ENCODE assay signal across 24 mouse cellular contexts in the genomic region with DNA sequence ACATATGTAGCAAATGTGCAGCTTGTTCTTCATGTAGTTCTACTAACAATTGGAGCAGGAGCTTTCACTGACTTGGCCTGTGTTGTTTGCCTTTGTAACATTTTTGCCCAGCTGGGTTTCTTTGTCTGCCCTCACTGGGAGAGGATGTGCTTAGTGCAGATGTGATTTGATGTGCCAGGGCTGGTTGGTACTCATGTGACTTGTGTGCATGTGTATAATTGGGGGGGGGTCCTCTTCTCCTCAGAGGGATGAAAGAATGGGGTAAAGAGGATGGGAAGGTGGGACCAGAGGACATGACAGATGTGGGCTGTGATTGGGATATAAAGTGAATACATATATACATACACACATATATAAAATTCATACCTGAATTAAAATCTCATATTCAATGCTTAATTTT.
A peak's percentile ranks its signal among the peaks of the same experiment; 100 is the strongest.
DNase-seq lines count a peak whose midpoint lies in the region; ATAC-seq lines count a peak whose summit lies in the region.
"Had no signal": no experiment of that assay in that cellular context is flagged by ENCODE, and none has a peak within 500 bp of the region (broad histone marks: within the 10 kb centered on the region; RNA-seq: fewer than 3 reads in every experiment).

No protein-coding gene starts in this region.

- no peak overlapping the region for H3K4me2 ChIP-seq in forebrain, embryonic 13.5 days
- H3K4me2 ChIP-seq in forebrain, embryonic 14.5 days (ENCODE audit: low read length), result no peak overlapping the region
- no peak overlapping the region for H3K4me2 ChIP-seq in midbrain, embryonic 11.5 days
- no peak overlapping the region for H3K4me2 ChIP-seq in midbrain, embryonic 13.5 days (replicated peaks)
- no peak overlapping the region for H3K4me2 ChIP-seq in neural tube, embryonic 14.5 days (ENCODE audit: low read depth, low read length)
- H3K4me2 ChIP-seq: embryonic facial prominence, embryonic 15.5 days had no signal

- no peak overlapping the region for H3K9ac ChIP-seq in forebrain, embryonic 13.5 days
- no peak overlapping the region for H3K9ac ChIP-seq in forebrain, embryonic 14.5 days (ENCODE audit: low read length)
- no peak overlapping the region for H3K9ac ChIP-seq in midbrain, embryonic 11.5 days (ENCODE audit: low read length)
- no peak overlapping the region for H3K9ac ChIP-seq in midbrain, embryonic 13.5 days (replicated peaks)
- H3K9ac ChIP-seq in neural tube, embryonic 14.5 days (replicated peaks; ENCODE audit: low read depth, low read length), result no peak overlapping the region
- H3K9ac ChIP-seq: embryonic facial prominence, embryonic 15.5 days had no signal

- no peak for DNase-seq in forebrain, embryonic 14.5 days (ENCODE audit: low spot score)
- no peak for DNase-seq in midbrain, embryonic 11.5 days (ENCODE audit: low spot score, missing footprints)
- no peak for DNase-seq in adrenal gland, adult 8-10 months
- DNase-seq in adrenal gland, postnatal 36 days, result no peak
- DNase-seq: adrenal gland, postnatal 25 days; cerebellum, adult 11 months; cerebellum, adult 8-10 months; cerebellum, postnatal 14 days; embryo, embryonic 11 days; gastrocnemius, postnatal 10 days; heart, adult 18-20 months; heart, postnatal 10 days; heart, postnatal 4 days had no signal

- no peak overlapping the region for H3K27ac ChIP-seq in forebrain, embryonic 13.5 days
- H3K27ac ChIP-seq in forebrain, embryonic 14.5 days (ENCODE audit: low read depth, low read length), result no peak overlapping the region
- no peak overlapping the region for H3K27ac ChIP-seq in midbrain, embryonic 11.5 days (ENCODE audit: low read depth, low read length)
- no peak overlapping the region for H3K27ac ChIP-seq in midbrain, embryonic 13.5 days
- H3K27ac ChIP-seq in neural tube, embryonic 14.5 days (ENCODE audit: low read depth, low read length), result peak overlapping the region; percentile 34; the same call in 1 of the 2 replicates
- H3K27ac ChIP-seq: embryonic facial prominence, embryonic 15.5 days; forebrain, embryonic 10.5 days; heart, embryonic 10.5 days had no signal

- peaks cover 3% of the 10 kb centered on the region; the same call in 1 of the 2 replicates for H3K27me3 ChIP-seq in forebrain, embryonic 13.5 days
- no peaks in the 10 kb centered on the region for H3K27me3 ChIP-seq in forebrain, embryonic 14.5 days (replicated peaks; ENCODE audit: control insufficient read depth, insufficient read depth, low read length)
- H3K27me3 ChIP-seq in midbrain, embryonic 11.5 days (ENCODE audit: control insufficient read depth, insufficient read depth, low read length), result no peaks in the 10 kb centered on the region
- no peaks in the 10 kb centered on the region for H3K27me3 ChIP-seq in midbrain, embryonic 13.5 days
- no peaks in the 10 kb centered on the region for H3K27me3 ChIP-seq in neural tube, embryonic 14.5 days (ENCODE audit: control insufficient read depth, insufficient read depth, low read length)
- H3K27me3 ChIP-seq: CH12.LX; embryonic facial prominence, embryonic 15.5 days; Patski had no signal

- ATAC-seq in forebrain, embryonic 13.5 days, result peak; percentile 27; the same call in 1 of the 2 replicates
- ATAC-seq in forebrain, embryonic 14.5 days, result no peak; the same call in 1 of the 2 replicates
- peak; percentile 44; the same call in 1 of the 2 replicates for ATAC-seq in midbrain, embryonic 11.5 days (ENCODE audit: low FRiP score)
- no peak for ATAC-seq in midbrain, embryonic 13.5 days
- ATAC-seq in neural tube, embryonic 14.5 days (ENCODE audit: low read depth), result 0 out of 2 replicates have a peak, but pooled peaks have one; percentile 69
- ATAC-seq: activated CD4-positive, CD25-positive, alpha-beta regulatory T cell, adult 4 months; intestine, embryonic 16.5 days; Patski had no signal

- H3K4me1 ChIP-seq in forebrain, embryonic 13.5 days, result no peaks in the 10 kb centered on the region
- H3K4me1 ChIP-seq in forebrain, embryonic 14.5 days (ENCODE audit: control insufficient read depth, insufficient read depth, low read length), result no peaks in the 10 kb centered on the region
- no peaks in the 10 kb centered on the region for H3K4me1 ChIP-seq in midbrain, embryonic 11.5 days (ENCODE audit: control insufficient read depth, insufficient read depth, low read length)
- no peaks in the 10 kb centered on the region for H3K4me1 ChIP-seq in midbrain, embryonic 13.5 days (replicated peaks)
- H3K4me1 ChIP-seq in neural tube, embryonic 14.5 days (ENCODE audit: control insufficient read depth, insufficient read depth, low read length), result no peaks in the 10 kb centered on the region
- H3K4me1 ChIP-seq: embryonic facial prominence, embryonic 15.5 days; forebrain, embryonic 10.5 days; heart, embryonic 10.5 days had no signal

- no peak overlapping the region for H3K4me3 ChIP-seq in forebrain, embryonic 13.5 days
- no peak overlapping the region for H3K4me3 ChIP-seq in forebrain, embryonic 14.5 days (ENCODE audit: low read depth, low read length)
- H3K4me3 ChIP-seq in midbrain, embryonic 11.5 days (ENCODE audit: low read depth, low read length), result no peak overlapping the region
- H3K4me3 ChIP-seq in midbrain, embryonic 13.5 days (replicated peaks), result no peak overlapping the region
- H3K4me3 ChIP-seq in neural tube, embryonic 14.5 days (ENCODE audit: low read depth, low read length), result no peak overlapping the region
- H3K4me3 ChIP-seq: embryonic facial prominence, embryonic 15.5 days; erythroblast, embryonic 14.5 days; forebrain, embryonic 10.5 days; heart, embryonic 10.5 days had no signal

- no peaks in the 10 kb centered on the region for H3K36me3 ChIP-seq in forebrain, embryonic 13.5 days (ENCODE audit: poor library complexity, severe bottlenecking)
- no peaks in the 10 kb centered on the region for H3K36me3 ChIP-seq in forebrain, embryonic 14.5 days (ENCODE audit: control insufficient read depth, insufficient read depth, low read length)
- H3K36me3 ChIP-seq in midbrain, embryonic 11.5 days (ENCODE audit: control insufficient read depth, insufficient read depth, low read length), result no peaks in the 10 kb centered on the region
- H3K36me3 ChIP-seq in midbrain, embryonic 13.5 days, result no peaks in the 10 kb centered on the region
- no peaks in the 10 kb centered on the region for H3K36me3 ChIP-seq in neural tube, embryonic 14.5 days (ENCODE audit: control insufficient read depth, insufficient read depth, low read length)
- H3K36me3 ChIP-seq: embryonic facial prominence, embryonic 15.5 days; forebrain, embryonic 10.5 days; heart, embryonic 10.5 days had no signal

- no peaks in the 10 kb centered on the region for H3K9me3 ChIP-seq in forebrain, embryonic 13.5 days (replicated peaks)
- H3K9me3 ChIP-seq in forebrain, embryonic 14.5 days (replicated peaks; ENCODE audit: control insufficient read depth, low read length), result no peaks in the 10 kb centered on the region
- H3K9me3 ChIP-seq in midbrain, embryonic 11.5 days (ENCODE audit: control insufficient read depth, low read length), result no peaks in the 10 kb centered on the region
- no peaks in the 10 kb centered on the region for H3K9me3 ChIP-seq in midbrain, embryonic 13.5 days
- no peaks in the 10 kb centered on the region for H3K9me3 ChIP-seq in neural tube, embryonic 14.5 days (ENCODE audit: control insufficient read depth, low read length)
- H3K9me3 ChIP-seq: embryonic facial prominence, embryonic 15.5 days; forebrain, embryonic 10.5 days; heart, embryonic 10.5 days had no signal

Comparison
In these comparisons a context has a peak if more than half of its experiments do, and no peak if none do; other contexts are left out.
1. ATAC-seq: peak in forebrain, embryonic 13.5 days (single experiment), midbrain, embryonic 11.5 days (single experiment) and neural tube, embryonic 14.5 days (single experiment); none in forebrain, embryonic 14.5 days (single experiment) and midbrain, embryonic 13.5 days (single experiment).